Mouse (Mus musculus): Measurements from ENCODE around the gene Sinhcaf. TPM values are rescaled to one million over a fixed set of nuclear protein-coding genes. Genes with fewer than 3 reads are reported as not detected.
"Not testable (repeated sequence)": the region's sequence is repeated elsewhere in the genome, so short reads cannot be mapped to it uniquely, and the experiment has no call there.

Sinhcaf gene
- polyA plus RNA-seq, 1 experiment from 2014 or later = 223 TPM

GRCm38 (mm10) chr6:148944344-148944766, 1.9 kb downstream of the Sinhcaf start:
- Histone ChIP-seq H3K4me3 (replicated peaks) (peak overlapping the region; percentile 96), H3K9me3 (no peaks in the 10 kb centered on the region), H3K9ac (peak overlapping the region; percentile 98), H3K27ac (peak overlapping the region; percentile 93), H3K4me2 (peak overlapping the region; percentile 65), H3K4me1 (peaks cover 34% of the 10 kb centered on the region), H3K27me3 (no peaks in the 10 kb centered on the region), H3K36me3 (replicated peaks) (no peaks in the 10 kb centered on the region; the same call in 1 of the 2 replicates)
- under 1% methylated on average over 29 of the region's 30 CpGs for WGBS
- ATAC-seq (ENCODE audit: low FRiP score) = no peak

- Histone ChIP-seq H3K4me2 (peak overlapping the region; percentile 65), H3K27me3 (no peaks in the 10 kb centered on the region), H3K27ac (no peak overlapping the region), H3K9ac (peak overlapping the region; percentile 98), H3K36me3 (replicated peaks) (no peaks in the 10 kb centered on the region; the same call in 1 of the 2 replicates), H3K4me1 (peaks cover 34% of the 10 kb centered on the region), H3K4me3 (replicated peaks) (peak overlapping the region; percentile 96), H3K9me3 (no peaks in the 10 kb centered on the region)
- no peak for ATAC-seq (ENCODE audit: low FRiP score)
- WGBS = 7% methylated on average over 3 of the region's 3 CpGs
Measured at GRCm38 (mm10) chr6:148943695-148944094, 2.6 kb downstream of the Sinhcaf start.

GRCm38 (mm10) chr6:148942406-148942805, 3.9 kb downstream of the Sinhcaf start:
- Histone ChIP-seq H3K4me3 (replicated peaks) (no peak overlapping the region), H3K4me2 (peak overlapping the region; percentile 65; the same call in 1 of the 2 replicates), H3K9ac (no peak overlapping the region), H3K27me3 (no peaks in the 10 kb centered on the region), H3K4me1 (peaks cover 39% of the 10 kb centered on the region), H3K9me3 (no peaks in the 10 kb centered on the region), H3K36me3 (replicated peaks) (no peaks in the 10 kb centered on the region; the same call in 1 of the 2 replicates), H3K27ac (no peak overlapping the region)
- WGBS = 68% methylated on average over 4 of the region's 4 CpGs
- ATAC-seq (ENCODE audit: low FRiP score) = no peak

DNA sequence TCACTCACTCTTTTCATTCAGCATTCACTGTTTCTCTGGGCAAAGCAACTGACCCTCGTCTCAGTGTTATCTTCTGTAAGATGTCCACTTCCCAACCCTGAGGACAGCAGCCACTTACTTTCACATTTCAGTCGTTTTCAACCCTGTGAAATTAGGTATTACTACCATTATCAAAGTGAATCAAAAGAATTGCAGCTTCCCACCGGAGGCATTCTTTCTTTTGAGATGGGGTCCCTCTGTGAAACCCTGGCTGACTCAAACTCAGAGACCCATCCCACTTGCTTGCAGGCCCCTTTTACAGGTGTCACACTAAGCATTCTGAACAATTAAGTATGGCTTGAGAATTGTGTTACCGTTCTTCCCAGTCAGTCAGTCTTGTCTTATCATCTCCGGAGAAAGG, 4.4 kb downstream of the Sinhcaf start:
- 46% methylated on average over 5 of the region's 5 CpGs for WGBS
- Histone ChIP-seq H3K4me2 (0 out of 2 replicates have a peak overlapping the region, but pooled peaks have one; percentile 11), H3K27me3 (no peaks in the 10 kb centered on the region), H3K36me3 (replicated peaks) (no peaks in the 10 kb centered on the region; the same call in 1 of the 2 replicates), H3K4me1 (peaks cover 35% of the 10 kb centered on the region), H3K27ac (no peak overlapping the region), H3K9me3 (no peaks in the 10 kb centered on the region), H3K9ac (no peak overlapping the region), H3K4me3 (replicated peaks) (no peak overlapping the region)
- ATAC-seq (ENCODE audit: low FRiP score) = no peak

DNA sequence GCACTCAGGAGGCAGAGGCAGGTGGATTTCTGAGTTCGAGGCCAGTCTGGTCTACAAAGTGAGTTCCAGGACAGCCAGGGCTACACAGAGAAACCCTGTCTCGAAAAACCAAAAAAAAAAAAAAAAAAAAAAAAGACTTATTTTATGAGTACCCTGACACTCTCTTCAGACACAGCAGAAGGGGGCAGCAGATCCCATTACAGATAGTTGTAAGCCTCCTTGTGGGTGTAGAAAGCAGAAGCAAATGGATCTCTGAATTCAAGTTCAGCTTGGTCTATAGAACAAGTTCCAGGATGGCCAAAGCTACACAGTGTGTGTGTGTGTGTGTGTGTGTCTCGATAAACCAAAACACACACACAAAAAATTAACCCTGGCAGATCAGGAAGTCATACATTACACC, 5.9 kb downstream of the Sinhcaf start:
- peaks cover 34% of the 10 kb centered on the region for H3K4me1 ChIP-seq
- not testable (repeated sequence) for H3K9ac ChIP-seq; H3K36me3 ChIP-seq (replicated peaks); ATAC-seq (ENCODE audit: low FRiP score); H3K27ac ChIP-seq; H3K4me2 ChIP-seq; H3K27me3 ChIP-seq; H3K9me3 ChIP-seq; H3K4me3 ChIP-seq (replicated peaks)
- 90% methylated on average over 2 of the region's 3 CpGs for WGBS

DNA sequence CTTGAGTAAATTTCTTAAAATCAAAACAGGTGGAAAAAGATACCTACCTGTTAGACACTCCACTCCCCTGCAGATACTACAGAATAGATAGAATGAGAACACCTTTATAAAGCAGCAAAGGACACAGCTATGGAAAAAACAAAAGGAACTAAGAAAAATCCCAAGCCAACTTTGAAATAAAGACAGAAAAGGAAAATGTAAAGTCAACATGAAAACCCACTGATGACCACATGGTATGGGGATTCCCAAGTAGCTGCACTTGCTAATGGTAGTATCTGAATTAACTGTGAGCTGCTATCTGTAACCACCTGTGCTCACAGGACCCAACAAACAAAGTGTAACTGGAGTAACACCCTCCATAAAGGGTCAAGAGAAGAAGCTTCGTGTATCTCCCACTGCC, 8.6 kb downstream of the Sinhcaf start:
- no peaks in the 10 kb centered on the region for H3K9me3 ChIP-seq
- 79% methylated on average over 1 of the region's 1 CpGs for WGBS
- H3K27me3 ChIP-seq = no peaks in the 10 kb centered on the region
- H3K36me3 ChIP-seq (replicated peaks) = peaks cover 7% of the 10 kb centered on the region
- no peak for ATAC-seq (ENCODE audit: low FRiP score)
- H3K4me2 ChIP-seq = no peak overlapping the region
- H3K27ac ChIP-seq = no peak overlapping the region
- no peak overlapping the region for H3K9ac ChIP-seq
- no peak overlapping the region for H3K4me3 ChIP-seq (replicated peaks)
- peaks cover 28% of the 10 kb centered on the region for H3K4me1 ChIP-seq

- peaks cover 32% of the 10 kb centered on the region for H3K36me3 ChIP-seq (replicated peaks)
Measured at GRCm38 (mm10) chr6:148934961-148935590, 11.2 kb downstream of the Sinhcaf start.

GRCm38 (mm10) chr6:148931281-148931680, 15.0 kb downstream of the Sinhcaf start:
- Histone ChIP-seq H3K9me3 (no peaks in the 10 kb centered on the region), H3K4me2 (no peak overlapping the region), H3K4me1 (peaks cover 9% of the 10 kb centered on the region; the same call in 1 of the 2 replicates), H3K27me3 (no peaks in the 10 kb centered on the region), H3K9ac (no peak overlapping the region), H3K27ac (no peak overlapping the region), H3K4me3 (replicated peaks) (no peak overlapping the region), H3K36me3 (replicated peaks) (peaks cover 67% of the 10 kb centered on the region)
- ATAC-seq (ENCODE audit: low FRiP score) = 0 out of 2 replicates have a peak, but pooled peaks have one; percentile 46
- 84% methylated on average over 6 of the region's 6 CpGs for WGBS

More at GRCm38 (mm10) chr6:148934961-148935590, 11.2 kb downstream of the Sinhcaf start:
- no peak for ATAC-seq (ENCODE audit: low FRiP score)
- no peak overlapping the region for H3K4me2 ChIP-seq
- no peak overlapping the region for H3K27ac ChIP-seq
- H3K27me3 ChIP-seq = no peaks in the 10 kb centered on the region
- no peak overlapping the region for H3K4me3 ChIP-seq (replicated peaks)
- no peak overlapping the region for H3K9ac ChIP-seq
- peaks cover 18% of the 10 kb centered on the region for H3K4me1 ChIP-seq
- no peaks in the 10 kb centered on the region for H3K9me3 ChIP-seq
- 80% methylated on average over 3 of the region's 3 CpGs for WGBS

- Histone ChIP-seq H3K9ac (no peak overlapping the region), H3K27me3 (no peaks in the 10 kb centered on the region), H3K4me1 (no peaks in the 10 kb centered on the region), H3K9me3 (no peaks in the 10 kb centered on the region), H3K4me2 (no peak overlapping the region), H3K4me3 (replicated peaks) (no peak overlapping the region), H3K27ac (no peak overlapping the region), H3K36me3 (replicated peaks) (peaks cover 27% of the 10 kb centered on the region)
- ATAC-seq (ENCODE audit: low FRiP score) = peak; percentile 54; the same call in 1 of the 2 replicates
Measured at GRCm38 (mm10) chr6:148918841-148919398, 27.3 kb downstream of the Sinhcaf start.

DNA sequence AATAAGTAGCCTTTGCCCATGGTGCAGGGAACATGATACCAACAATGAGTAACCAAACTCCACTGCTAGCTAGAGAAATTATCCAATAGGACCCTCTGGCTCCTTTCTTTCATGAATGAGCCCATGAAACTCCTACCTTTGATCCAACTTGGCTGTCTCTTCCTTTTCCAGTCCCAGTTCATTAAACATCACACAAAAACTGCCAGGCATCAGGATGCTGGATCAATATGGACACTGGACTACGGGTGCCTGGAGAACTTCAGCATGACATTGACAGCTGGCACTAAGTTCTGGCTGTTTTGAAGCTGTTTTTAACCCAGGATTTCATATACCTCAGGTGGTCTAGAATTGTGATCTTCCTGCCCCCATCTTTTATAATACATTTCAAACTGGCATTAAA, 28.6 kb downstream of the Sinhcaf start:
- no peak overlapping the region for H3K4me3 ChIP-seq (replicated peaks)
- H3K27me3 ChIP-seq = no peaks in the 10 kb centered on the region
- H3K9ac ChIP-seq = no peak overlapping the region
- WGBS = 81% methylated on average over 1 of the region's 1 CpGs
- ATAC-seq (ENCODE audit: low FRiP score) = no peak
- no peaks in the 10 kb centered on the region for H3K4me1 ChIP-seq
- H3K36me3 ChIP-seq (replicated peaks) = peaks cover 16% of the 10 kb centered on the region
- H3K4me2 ChIP-seq = no peak overlapping the region
- no peak overlapping the region for H3K27ac ChIP-seq
- no peaks in the 10 kb centered on the region for H3K9me3 ChIP-seq

GRCm38 (mm10) chr6:148916817-148917216, 29.4 kb downstream of the Sinhcaf start:
- WGBS = 40% methylated on average over 3 of the region's 3 CpGs
- H3K4me3 ChIP-seq (replicated peaks) = no peak overlapping the region
- H3K27ac ChIP-seq = no peak overlapping the region
- H3K4me2 ChIP-seq = no peak overlapping the region
- ATAC-seq (ENCODE audit: low FRiP score) = no peak
- H3K9ac ChIP-seq = no peak overlapping the region
- H3K4me1 ChIP-seq = no peaks in the 10 kb centered on the region
- H3K27me3 ChIP-seq = no peaks in the 10 kb centered on the region
- H3K36me3 ChIP-seq (replicated peaks) = peaks cover 16% of the 10 kb centered on the region
- H3K9me3 ChIP-seq = no peaks in the 10 kb centered on the region

- Histone ChIP-seq H3K4me3 (replicated peaks) (no peak overlapping the region), H3K4me1 (no peaks in the 10 kb centered on the region), H3K27ac (no peak overlapping the region), H3K4me2 (no peak overlapping the region), H3K27me3 (no peaks in the 10 kb centered on the region), H3K9me3 (no peaks in the 10 kb centered on the region), H3K9ac (no peak overlapping the region), H3K36me3 (replicated peaks) (no peaks in the 10 kb centered on the region; the same call in 1 of the 2 replicates)
- WGBS = 15% methylated on average over 2 of the region's 2 CpGs
- ATAC-seq (ENCODE audit: low FRiP score) = peak; percentile 46; the same call in 1 of the 2 replicates
Measured at GRCm38 (mm10) chr6:148913938-148914337, 32.3 kb downstream of the Sinhcaf start.

- not testable (repeated sequence) for H3K36me3 ChIP-seq (replicated peaks); ATAC-seq (ENCODE audit: low FRiP score); H3K9ac ChIP-seq; H3K4me2 ChIP-seq; H3K4me3 ChIP-seq (replicated peaks); H3K27me3 ChIP-seq; H3K4me1 ChIP-seq; H3K27ac ChIP-seq; H3K9me3 ChIP-seq
- WGBS = 90% methylated on average over 8 of the region's 8 CpGs
Measured at GRCm38 (mm10) chr6:148911906-148912305, 34.4 kb downstream of the Sinhcaf start.
